Mouse (Mus musculus) thymus, postnatal 25 days (tissue): Measurements from ENCODE around the gene Clgn.
A peak's percentile ranks its signal among the peaks of the same experiment; 100 is the strongest.
"Not testable (repeated sequence)": the region's sequence is repeated elsewhere in the genome, so short reads cannot be mapped to it uniquely, and the experiment has no call there.

Experiments
- DNase-seq: peaks from one replicate; pipeline ENCODE4 v3.0.0; 2022

The Clgn gene

GRCm38 (mm10) chr8:83425202-83425601 lies 35.5 kb downstream of the Clgn start:
- DNase-seq: no peak

DNA sequence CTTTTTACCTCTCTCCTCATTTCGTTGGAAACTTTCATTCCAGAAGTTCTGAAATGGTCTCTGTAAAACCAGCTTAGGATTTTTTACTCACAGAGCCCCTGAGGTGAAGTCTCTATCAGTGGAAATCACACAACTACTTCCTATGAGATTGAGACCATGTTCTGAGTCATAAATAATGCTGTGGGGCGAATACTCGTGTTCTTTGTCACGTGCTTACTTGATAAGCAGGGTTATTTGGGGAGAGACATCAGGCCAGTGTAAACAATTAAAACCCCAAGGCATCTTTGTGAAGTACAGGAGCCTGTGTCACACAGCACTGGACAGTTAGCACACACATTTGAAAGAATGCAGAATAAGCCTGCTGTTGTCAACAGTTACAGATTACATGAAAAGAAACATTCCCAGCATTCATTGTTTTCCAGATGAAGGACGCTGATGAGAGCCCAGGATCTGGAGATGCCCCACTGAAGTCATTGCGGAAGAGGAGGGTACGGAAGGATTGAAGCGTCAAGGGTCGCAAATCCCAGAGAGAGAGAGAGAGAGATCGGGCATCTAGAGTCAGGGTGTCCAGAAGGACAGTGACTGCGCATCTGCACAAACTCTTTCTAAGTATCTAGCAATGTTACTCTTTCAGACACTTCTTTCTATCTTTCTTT lies 36.6 kb downstream of the Clgn start:
- no peak for DNase-seq

DNA sequence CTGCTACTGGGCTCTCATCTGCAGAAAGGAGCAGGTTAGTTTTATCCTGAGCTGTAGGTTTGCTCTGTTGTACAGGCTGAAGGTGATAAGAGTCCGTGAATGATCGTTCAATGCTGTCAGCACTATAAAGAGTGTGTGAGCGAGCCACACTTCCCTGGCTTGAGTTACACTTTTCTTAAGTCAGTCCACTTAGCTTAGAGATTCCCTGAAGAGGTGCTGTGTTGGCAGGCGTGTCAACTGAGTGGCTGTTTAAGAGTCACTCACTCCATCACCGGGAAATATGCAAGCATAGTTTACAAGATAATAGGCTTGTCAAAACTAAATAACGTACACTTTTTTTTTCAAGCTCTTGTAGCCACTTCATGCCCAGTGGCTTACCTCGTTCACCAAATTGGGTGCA lies 37.3 kb downstream of the Clgn start:
- no peak for DNase-seq

GRCm38 (mm10) chr8:83428621-83429020 lies 39.0 kb downstream of the Clgn start:
- not testable (repeated sequence) for DNase-seq

- DNase-seq: peak; percentile 27
Observed at GRCm38 (mm10) chr8:83429071-83429524, 39.4 kb downstream of the Clgn start.

DNA sequence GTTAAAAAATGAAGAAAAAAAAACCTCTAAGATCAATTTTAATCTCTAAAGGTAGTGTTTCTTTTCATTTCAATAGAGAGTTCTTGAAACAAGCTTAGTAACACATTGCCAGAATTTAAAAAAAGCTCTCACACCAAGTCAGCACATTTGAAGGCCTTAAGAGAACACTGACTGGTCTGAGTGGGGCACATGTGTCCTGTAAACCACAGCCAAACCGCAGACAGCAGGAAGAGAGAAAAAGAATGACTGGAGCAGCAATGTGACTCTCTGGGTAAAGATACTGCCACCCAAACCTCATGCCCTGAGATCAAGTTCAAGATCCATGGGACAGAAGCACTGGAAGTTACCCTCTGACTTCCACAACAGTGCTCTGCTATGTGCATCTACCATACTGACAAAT lies 47.4 kb downstream of the Clgn start:
- no peak for DNase-seq

DNA sequence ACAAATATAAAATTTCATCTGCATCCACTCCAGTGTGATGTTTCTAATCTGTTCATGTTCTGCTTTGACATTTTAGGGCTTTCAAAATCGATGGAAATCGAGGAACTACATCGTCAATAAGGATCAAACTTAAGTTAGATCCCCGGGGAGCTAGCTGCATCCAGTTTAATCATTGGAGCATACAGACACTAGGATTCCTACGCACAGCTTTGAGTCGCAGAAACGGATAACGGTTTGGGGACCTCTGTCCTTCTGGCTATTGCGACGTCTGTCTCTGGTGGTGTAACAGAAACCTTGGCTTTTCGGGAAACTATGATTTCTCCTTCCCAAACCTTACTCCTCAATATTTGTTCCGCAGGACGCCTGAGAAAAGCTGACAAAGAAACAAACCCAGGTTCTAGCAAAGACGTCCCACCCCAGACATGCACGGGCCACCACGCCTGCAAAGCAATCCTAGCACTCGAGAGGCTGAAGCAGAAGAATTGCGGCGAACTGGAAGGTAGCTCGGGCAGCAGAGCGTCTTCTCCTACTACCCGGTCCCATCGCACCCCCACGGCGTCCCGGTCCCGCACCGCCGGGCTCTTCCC lies 52.1 kb downstream of the Clgn start:
- no peak for DNase-seq

DNA sequence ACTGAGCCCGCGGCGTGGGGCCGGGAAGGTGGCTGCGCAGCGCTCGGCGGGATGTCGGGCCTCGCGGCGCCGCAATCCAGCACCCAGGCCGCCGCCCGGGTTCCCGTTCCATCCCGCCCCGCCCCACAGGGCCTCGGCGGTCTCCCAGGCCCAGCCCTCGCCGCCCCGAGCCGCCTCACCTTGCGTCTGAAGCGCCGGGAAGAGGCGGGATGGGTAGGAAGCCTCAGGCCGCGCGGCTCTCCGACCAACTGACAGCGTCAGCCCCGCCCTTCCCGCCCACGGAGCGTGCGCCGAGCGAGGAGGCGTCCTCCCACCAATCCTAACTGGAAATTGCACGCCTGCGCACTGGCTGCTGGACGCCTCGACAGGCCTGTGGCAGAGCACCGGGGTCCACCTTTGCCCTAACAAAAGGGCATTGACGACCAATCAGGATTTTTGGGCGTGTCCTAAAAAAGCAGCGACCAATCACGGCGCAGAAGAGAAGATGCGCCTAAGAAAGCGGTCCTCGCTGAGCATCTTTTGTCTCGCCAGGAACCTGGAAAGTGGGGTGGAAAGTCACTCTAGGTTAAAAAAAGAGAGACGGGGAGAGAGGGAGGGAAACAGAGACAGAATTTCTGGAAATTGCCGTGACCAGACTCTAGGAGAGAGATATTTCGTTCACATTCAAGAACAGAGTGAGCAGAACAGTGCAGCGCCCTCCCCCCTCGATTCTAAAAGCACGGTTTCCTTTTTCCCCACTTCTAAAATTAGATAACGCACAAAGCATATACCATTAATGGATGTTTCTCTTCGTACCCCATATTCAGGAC lies 52.8 kb downstream of the Clgn start:
- peak; percentile 96 for DNase-seq

DNA sequence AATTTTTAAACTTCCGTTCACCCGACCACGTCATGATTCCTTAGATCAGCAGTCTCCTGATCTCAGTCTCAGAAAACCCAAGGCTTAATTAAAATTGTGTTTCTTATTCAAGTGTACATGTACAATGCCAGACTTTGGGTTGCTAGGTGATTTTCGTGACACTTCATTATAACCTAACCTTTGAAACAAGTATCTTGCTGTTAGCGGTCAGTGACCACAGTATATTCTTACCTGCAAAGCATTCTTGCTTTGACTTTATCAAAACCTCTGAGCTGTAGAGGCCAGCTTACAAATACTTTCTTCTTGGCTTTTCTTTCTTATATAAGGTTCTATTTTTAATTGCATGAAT lies 53.4 kb downstream of the Clgn start:
- no peak for DNase-seq

DNA sequence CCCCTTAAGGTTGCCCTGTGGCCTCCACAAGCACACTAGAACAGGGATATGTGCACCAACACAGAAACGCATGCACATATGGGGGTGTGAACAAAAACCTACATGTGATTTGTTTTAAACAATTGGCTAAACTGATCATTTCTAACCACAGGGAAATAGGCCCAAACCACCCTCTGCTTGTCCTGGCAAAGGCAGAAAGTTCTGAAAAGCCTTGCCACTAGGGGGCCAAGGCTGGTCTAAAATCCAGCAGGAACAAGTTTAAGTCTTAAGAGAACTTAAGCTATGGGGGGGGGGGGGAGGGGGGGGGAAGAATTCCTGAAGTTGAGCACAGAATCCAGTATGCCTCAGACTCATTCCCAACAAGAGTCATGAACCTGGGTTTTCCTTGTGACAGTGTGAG lies 60.3 kb downstream of the Clgn start:
- DNase-seq: peak; percentile 7

GRCm38 (mm10) chr8:83451056-83451455 lies 61.4 kb downstream of the Clgn start:
- DNase-seq: peak; percentile 4

DNA sequence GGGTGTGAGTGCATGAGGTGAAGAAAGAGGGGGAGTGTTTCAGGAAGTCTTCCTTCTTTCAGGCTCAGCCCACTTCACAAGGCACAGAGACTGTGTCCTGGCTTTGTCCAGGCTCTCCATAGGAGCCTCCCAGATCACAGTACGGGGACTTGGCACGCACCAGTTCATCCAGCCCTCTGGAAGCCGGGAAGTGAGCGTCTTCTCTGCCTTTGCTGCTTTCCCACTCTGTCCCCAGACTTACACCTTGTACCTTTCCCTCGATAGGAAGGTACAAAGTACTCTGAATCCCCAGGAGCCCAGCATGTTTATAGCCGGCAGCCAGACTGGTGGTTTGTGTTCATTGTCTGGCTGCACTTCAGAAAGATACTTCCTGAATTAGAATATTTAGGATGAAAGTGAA lies 67.5 kb downstream of the Clgn start:
- DNase-seq: no peak

DNA sequence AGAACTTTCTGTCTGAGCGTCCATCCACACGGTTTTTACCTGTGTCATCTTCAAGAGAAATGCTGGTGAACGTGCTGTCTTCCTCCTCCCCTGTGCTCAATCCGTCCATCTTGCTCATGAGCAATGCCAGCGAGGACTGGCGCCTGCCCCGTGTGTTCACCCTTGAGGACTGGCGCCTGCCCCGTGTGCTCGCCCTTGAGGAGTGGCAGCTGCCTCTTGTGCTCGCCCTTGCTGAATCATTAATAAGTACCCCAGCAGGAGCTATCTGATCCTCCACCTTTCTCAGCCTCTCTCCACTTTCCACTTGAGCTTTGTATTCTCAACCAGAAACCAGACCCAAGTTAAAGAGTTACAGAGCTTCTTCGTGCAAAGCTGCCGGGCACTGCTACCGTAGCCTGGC lies 68.6 kb downstream of the Clgn start, which contains the start of gene Scoc:
Scoc (minus strand) TSS at position 170 of the 400 bp plus-strand sequence.
- no peak for DNase-seq

DNA sequence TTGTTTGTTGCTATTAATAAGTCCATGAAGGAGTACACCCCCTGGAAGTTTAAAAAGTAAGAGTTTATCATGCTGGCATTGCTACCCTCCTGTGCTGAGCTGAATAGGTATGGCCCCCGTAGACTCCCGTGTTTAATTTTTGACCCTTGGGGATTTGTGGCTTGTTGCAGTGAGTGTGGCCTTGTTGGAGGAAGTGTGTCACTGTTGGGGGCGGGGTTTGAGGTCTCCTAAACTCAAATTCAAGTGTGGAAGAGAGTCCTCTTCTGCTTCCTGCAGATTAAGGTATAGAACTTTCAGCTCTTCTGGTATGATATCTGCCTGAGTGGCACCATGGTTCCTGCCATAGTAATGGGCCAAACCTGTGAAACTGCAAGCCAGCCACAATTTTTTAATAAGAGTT lies 69.9 kb downstream of the Clgn start:
- DNase-seq: no peak
